Mouse (Mus musculus): Measurements from ENCODE around the gene Cox7a1. TPM values are rescaled to one million over a fixed set of nuclear protein-coding genes. Genes with fewer than 3 reads are reported as not detected.
"Not testable (repeated sequence)": the region's sequence is repeated elsewhere in the genome, so short reads cannot be mapped to it uniquely, and the experiment has no call there.

Gene Cox7a1
- polyA plus RNA-seq, 1 experiment from 2014 or later: 4.4 TPM

DNA sequence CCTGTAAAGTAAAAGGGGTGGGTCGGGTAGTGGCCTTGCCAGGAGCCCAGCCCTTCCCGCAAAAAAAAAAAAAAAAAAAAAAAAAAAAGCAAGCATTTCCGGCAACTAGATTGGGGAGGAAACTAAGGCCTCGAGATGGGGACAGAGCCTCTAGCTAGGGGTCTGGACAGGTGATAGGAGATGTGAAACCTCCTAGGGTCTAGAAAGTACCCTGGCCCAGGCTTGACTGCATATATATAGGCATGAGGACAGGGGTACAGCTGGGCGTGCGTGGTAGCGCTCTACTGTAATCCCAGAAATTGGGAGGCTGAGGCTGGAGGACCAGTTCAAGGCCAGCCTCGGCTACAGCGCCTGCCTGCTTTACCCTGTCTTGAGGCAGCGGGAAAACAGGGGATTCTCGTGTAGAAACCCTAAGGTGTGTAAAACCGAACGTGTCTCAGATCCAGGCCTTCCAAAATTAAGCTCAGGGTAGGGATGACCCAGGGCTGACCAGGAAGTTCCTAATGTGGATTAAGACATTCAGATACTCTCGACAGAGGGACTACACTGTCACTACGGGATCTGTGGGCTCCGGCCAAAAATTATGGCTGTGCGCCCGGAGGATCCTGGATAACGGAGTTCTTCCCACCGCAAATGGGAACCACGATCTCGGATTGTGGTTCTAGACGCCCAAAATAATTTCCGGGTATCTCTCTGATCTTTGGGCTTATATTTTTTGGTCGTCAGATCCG lies 10.3 kb downstream of the Cox7a1 start:
- peak overlapping the region; percentile 79 for H3K4me3 ChIP-seq
- peak overlapping the region; percentile 87 for H3K9ac ChIP-seq
- under 1% methylated on average over 26 of the region's 26 CpGs for WGBS (ENCODE audit: insufficient replicate concordance)
- H3K27me3 ChIP-seq (replicated peaks): no peaks in the 10 kb centered on the region
- peaks cover 38% of the 10 kb centered on the region for H3K36me3 ChIP-seq
- H3K4me1 ChIP-seq: peaks cover 37% of the 10 kb centered on the region
- H3K4me2 ChIP-seq: peak overlapping the region; percentile 88
- peak overlapping the region; percentile 92 for H3K27ac ChIP-seq
- no peaks in the 10 kb centered on the region for H3K9me3 ChIP-seq (replicated peaks)
- peak; percentile 51 for ATAC-seq

DNA sequence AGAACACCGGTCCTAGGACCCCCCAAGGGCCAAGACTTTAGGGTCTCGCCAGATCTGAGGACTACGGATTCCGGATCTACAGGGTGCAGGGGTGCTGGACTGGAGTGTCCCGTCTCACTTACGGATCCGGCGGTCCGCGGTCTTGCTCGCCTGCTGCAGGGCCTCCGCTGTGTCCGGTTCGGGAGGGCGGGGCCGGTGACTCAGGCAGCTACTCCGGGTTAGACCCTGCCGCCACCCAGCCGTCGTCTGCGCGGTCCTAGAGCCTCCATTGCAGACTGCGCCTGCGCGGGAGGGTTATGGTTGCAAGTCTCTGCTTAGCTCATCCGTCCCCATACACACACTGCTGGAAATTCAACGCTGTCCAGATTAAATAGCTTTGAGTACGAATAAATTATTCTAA lies 10.9 kb downstream of the Cox7a1 start:
- Histone ChIP-seq H3K4me3 (peak overlapping the region; percentile 79), H3K9ac (peak overlapping the region; percentile 87), H3K36me3 (peaks cover 33% of the 10 kb centered on the region), H3K27me3 (replicated peaks) (no peaks in the 10 kb centered on the region), H3K4me2 (peak overlapping the region; percentile 88), H3K4me1 (peaks cover 37% of the 10 kb centered on the region), H3K27ac (peak overlapping the region; percentile 92), H3K9me3 (replicated peaks) (no peaks in the 10 kb centered on the region)
- peak; percentile 90 for ATAC-seq
- under 1% methylated on average over 28 of the region's 28 CpGs for WGBS (ENCODE audit: insufficient replicate concordance)

DNA sequence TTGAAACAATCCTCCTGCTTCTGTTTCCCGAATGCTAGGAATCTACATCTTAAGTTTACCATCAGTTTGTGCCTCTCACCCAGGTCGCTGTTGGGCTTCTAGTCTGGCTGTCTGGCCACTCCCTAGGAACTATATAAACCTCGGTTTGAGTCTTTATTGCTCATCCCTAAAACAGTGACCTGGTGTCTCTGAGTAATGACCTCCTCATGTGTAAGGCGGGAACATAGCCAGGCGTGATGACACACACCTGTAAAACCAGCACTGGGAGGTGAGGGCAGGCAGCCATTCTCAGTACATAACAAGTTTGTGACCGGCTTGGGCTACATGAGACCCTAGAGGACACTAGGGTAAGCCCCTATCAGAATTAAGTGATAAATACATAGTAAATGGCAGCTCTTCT lies 11.5 kb downstream of the Cox7a1 start:
- Histone ChIP-seq H3K36me3 (peaks cover 28% of the 10 kb centered on the region), H3K27ac (peak overlapping the region; percentile 92), H3K4me3 (peak overlapping the region; percentile 79), H3K27me3 (replicated peaks) (no peaks in the 10 kb centered on the region), H3K4me1 (peaks cover 37% of the 10 kb centered on the region), H3K9me3 (replicated peaks) (no peaks in the 10 kb centered on the region), H3K9ac (peak overlapping the region; percentile 87), H3K4me2 (peak overlapping the region; percentile 88)
- no peak for ATAC-seq
- whole genome bisulfite sequencing (ENCODE audit: insufficient replicate concordance): 66% methylated on average over 6 of the region's 6 CpGs

DNA sequence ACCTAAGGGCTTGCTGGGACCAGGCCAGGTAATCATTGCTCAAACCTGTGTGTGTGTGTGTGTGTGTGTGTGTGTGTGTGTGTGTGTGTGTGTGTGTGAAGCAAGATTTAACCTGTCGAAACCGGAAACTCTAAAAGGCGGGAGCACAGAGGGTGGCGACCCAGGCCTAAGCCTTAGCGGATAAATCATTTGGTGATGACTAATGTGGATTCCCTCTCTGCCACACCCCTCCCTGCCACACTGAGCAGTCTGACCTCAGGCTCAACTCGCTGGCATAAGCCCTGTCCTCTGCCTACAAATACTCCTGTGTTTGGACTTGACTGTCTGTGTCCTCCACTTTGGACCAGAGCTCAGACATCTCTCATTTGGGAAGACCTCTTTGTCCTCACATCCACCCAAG lies 12.2 kb downstream of the Cox7a1 start:
- no peak for ATAC-seq
- H3K4me1 ChIP-seq: peaks cover 37% of the 10 kb centered on the region
- 52% methylated on average over 6 of the region's 6 CpGs for WGBS (ENCODE audit: insufficient replicate concordance)
- no peak overlapping the region for H3K4me2 ChIP-seq
- 0 out of 2 replicates have a peak overlapping the region, but pooled peaks have one; percentile 38 for H3K27ac ChIP-seq
- H3K27me3 ChIP-seq (replicated peaks): no peaks in the 10 kb centered on the region
- peaks cover 20% of the 10 kb centered on the region for H3K36me3 ChIP-seq
- H3K4me3 ChIP-seq: no peak overlapping the region
- H3K9me3 ChIP-seq (replicated peaks): no peaks in the 10 kb centered on the region
- no peak overlapping the region for H3K9ac ChIP-seq

DNA sequence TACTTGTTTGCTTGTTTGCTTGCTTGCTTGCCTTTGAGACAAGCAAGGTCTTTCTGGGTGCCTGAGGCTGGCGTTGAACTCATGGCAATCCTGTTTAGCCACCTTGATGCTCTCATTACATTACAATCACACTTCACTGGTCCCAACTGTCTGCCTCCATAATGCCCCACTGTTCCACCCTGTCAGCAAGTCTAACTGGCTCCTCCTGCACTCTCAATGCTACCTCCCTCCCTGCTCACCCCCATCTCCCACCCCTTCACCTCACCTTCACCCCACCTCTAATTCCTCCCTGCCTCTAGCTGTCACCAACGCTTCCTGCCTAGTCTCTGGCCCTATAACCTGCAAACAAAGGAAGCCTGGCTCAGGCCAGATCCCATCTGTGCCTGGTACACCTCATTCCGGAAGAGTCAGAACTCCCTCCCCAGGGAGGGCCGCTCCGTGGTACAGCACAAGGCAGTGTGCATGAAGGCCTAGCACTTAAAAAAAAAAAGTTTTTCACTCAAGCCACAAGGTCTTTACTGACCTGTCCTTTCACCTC lies 13.7 kb downstream of the Cox7a1 start:
- peaks cover 34% of the 10 kb centered on the region for H3K4me1 ChIP-seq
- H3K9me3 ChIP-seq (replicated peaks): no peaks in the 10 kb centered on the region
- H3K4me2 ChIP-seq: no peak overlapping the region
- no peak overlapping the region for H3K27ac ChIP-seq
- H3K9ac ChIP-seq: no peak overlapping the region
- peaks cover 6% of the 10 kb centered on the region for H3K36me3 ChIP-seq
- no peak for ATAC-seq
- no peak overlapping the region for H3K4me3 ChIP-seq
- 65% methylated on average over 5 of the region's 5 CpGs for WGBS (ENCODE audit: insufficient replicate concordance)
- no peaks in the 10 kb centered on the region for H3K27me3 ChIP-seq (replicated peaks)

DNA sequence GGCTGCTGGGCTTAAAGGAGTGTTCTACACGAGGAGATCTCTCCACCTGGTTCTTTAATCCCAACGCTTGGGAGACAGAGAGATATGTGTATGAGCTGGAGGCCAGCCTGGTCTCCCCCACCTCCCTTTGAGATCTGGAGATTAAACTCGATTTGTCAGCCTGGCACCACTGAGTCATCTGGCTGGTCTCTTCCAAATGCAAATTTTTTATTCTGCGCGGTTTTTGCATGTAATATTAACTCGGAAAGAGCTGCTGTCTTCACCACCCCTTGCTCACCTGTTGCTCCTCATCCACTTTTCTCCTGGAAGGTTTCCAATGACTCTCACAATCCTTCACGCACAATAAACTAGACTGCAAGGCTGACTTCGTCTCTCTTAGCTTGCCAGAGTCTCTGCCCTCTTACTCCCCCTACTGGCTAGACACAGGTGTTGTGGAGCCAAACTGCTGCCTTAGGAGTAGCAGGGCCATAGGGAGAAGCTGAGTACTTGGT lies 14.6 kb downstream of the Cox7a1 start, which contains the start of gene Capns1:
Capns1 (minus strand) TSS at position 331 of the 491 bp plus-strand sequence.
- no peaks in the 10 kb centered on the region for H3K27me3 ChIP-seq (replicated peaks)
- no peaks in the 10 kb centered on the region for H3K9me3 ChIP-seq (replicated peaks)
- H3K4me2 ChIP-seq: peak within 1 kb of the TSS; percentile 46
- ATAC-seq: no peak
- no peaks in the 10 kb centered on the region for H3K36me3 ChIP-seq
- no peak within 1 kb of the TSS for H3K4me3 ChIP-seq
- no peak within 1 kb of the TSS for H3K9ac ChIP-seq
- peaks cover 26% of the 10 kb centered on the region for H3K4me1 ChIP-seq
- WGBS (ENCODE audit: insufficient replicate concordance): 6% methylated on average over 8 of the region's 8 CpGs
- no peak within 1 kb of the TSS for H3K27ac ChIP-seq

DNA sequence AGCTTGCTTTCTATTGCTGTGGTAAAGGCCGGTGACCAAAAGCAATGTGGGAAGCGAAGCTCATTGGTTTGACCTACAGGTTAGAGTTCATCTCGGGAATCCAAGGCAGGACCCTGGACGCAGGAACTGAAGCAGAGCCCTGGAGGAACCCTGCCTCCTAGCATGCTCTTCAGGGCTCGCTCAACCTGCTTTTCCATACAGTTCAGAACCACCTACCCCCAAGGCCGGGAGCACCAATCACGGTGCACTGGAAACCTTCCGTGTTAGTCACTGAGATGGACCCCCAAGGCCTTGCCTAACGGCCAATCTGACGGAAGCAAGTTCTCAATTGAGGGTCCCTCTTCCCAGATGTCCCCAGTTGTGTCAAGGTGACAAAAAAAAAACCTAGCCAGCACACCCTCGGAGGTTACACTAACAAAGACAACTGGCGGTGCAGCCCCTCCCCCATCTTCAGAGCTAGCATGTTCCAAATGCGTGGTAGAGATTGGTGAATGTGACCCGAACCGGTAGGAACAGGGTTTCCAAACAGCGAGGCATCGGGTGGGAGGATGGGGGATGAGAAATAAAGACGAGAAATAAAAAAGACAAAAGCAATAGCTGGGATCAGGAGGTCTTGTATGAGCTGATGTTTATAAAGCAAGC lies 15.7 kb downstream of the Cox7a1 start:
- ATAC-seq: no peak
- no peaks in the 10 kb centered on the region for H3K27me3 ChIP-seq (replicated peaks)
- no peaks in the 10 kb centered on the region for H3K36me3 ChIP-seq
- H3K27ac ChIP-seq: no peak overlapping the region
- H3K4me1 ChIP-seq: peaks cover 33% of the 10 kb centered on the region
- 67% methylated on average over 18 of the region's 18 CpGs for WGBS (ENCODE audit: insufficient replicate concordance)
- H3K4me2 ChIP-seq: no peak overlapping the region
- H3K9ac ChIP-seq: no peak overlapping the region
- H3K9me3 ChIP-seq (replicated peaks): no peaks in the 10 kb centered on the region
- no peak overlapping the region for H3K4me3 ChIP-seq

DNA sequence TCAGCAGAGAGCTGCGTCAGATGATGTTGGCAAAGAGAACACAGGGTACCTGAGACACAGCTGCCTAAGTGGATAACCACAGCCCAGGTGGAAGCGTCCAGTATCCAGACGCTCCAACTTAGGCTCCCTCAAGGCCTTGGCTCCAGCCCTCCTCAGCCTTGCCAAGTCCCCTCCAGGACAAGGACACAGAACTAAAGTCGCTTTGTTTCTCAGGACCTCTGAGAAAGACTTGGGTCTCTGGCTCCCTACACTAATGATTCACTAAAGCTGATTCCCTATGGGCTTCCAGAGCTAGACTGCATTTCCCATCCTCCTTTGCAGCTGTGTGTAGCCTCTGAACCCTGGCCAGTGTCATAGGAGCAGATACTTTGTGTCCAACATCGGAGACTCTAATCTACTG lies 16.3 kb downstream of the Cox7a1 start:
- no peak overlapping the region for H3K27ac ChIP-seq

DNA sequence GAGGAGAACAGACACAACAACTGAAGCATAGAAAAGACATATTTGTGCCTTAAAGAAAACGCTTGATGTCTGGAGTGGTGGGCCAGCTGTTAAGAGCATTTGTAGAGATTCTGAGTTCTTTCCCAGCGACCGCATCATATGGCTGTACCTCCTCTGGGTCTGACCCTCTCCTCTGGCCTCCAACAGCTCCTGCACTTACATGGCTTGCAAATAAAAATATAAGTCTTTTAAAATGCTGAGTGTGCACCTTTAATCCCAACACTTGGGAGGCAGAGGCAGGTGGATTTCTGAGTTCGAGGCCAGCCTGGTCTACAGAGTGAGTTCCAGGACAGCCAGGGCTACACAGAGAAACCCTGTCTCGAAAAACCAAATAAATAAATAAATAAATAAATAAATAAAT lies 16.7 kb downstream of the Cox7a1 start:
- not testable (repeated sequence) for H3K9ac ChIP-seq; ATAC-seq; H3K36me3 ChIP-seq; H3K9me3 ChIP-seq (replicated peaks); H3K4me3 ChIP-seq; H3K27ac ChIP-seq; H3K27me3 ChIP-seq (replicated peaks); H3K4me2 ChIP-seq
- H3K4me1 ChIP-seq: peaks cover 30% of the 10 kb centered on the region
- WGBS (ENCODE audit: insufficient replicate concordance): 71% methylated on average over 5 of the region's 5 CpGs

More for the DNA sequence above, 16.3 kb downstream of the Cox7a1 start:
- ATAC-seq: no peak
- Histone ChIP-seq H3K36me3 (no peaks in the 10 kb centered on the region), H3K4me2 (no peak overlapping the region), H3K27me3 (replicated peaks) (no peaks in the 10 kb centered on the region), H3K9me3 (replicated peaks) (no peaks in the 10 kb centered on the region), H3K4me3 (no peak overlapping the region), H3K4me1 (peaks cover 34% of the 10 kb centered on the region), H3K9ac (no peak overlapping the region)
- WGBS (ENCODE audit: insufficient replicate concordance): 76% methylated on average over 5 of the region's 5 CpGs

DNA sequence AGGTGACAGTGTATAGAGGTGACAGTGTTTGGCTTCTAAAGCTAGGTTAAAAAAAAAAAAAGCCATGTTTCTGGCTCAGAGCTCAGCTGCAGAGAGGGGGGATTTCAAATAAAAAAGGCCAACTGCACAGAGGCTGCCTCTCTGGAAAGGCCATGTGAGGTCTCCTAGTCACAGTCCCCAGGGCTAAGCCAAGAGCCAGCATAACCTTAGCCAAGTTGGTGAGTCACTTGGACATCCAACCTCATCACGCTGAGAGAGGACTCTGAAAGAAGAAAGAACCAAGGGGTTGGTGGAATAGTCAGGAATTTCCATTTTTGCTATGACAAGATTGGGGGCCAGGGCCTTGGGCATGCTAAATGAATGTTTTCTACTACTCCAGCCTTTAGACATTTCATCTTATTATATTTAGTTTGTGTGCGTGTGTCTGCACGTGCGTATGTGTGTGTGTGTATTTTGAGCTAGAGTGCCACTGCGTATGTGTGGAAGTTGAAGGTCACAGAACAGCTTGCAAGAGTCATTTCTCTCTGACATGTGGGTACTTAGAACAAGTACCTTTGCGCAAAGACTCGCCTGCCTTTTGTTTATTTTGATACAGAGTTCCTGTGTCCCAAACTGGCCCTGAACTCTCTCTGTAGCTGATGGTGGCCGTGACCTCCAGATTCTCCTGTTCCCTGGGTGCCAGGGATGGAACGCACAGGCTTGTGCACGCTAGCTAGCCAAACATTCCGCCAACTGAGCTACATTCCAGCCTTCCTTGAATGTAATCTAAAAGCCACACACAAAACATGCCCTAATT lies 19.1 kb downstream of the Cox7a1 start:
- Histone ChIP-seq H3K9ac (no peak overlapping the region), H3K4me1 (peaks cover 18% of the 10 kb centered on the region), H3K36me3 (no peaks in the 10 kb centered on the region), H3K27me3 (replicated peaks) (no peaks in the 10 kb centered on the region), H3K9me3 (replicated peaks) (no peaks in the 10 kb centered on the region), H3K4me2 (no peak overlapping the region), H3K4me3 (no peak overlapping the region), H3K27ac (no peak overlapping the region)
- ATAC-seq: no peak
- WGBS (ENCODE audit: insufficient replicate concordance): 78% methylated on average over 11 of the region's 11 CpGs

DNA sequence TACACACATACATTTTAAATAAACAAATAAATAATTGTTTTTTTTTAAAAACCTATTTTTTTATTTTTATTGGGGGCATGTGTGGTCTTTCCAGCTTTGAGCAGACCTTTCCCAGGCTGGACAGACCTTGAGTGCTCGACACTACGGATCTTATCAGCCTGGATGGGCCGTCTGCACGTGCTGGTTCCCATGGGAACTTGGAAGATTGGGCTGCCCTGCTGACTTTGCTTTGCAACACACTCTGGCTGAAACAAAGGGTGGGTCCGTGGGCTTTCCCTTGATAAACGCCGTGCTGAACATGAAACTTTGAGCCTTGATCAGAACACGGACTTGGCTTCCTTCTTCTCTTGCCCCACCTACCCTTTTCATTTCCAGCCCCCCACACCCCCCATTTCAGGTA lies 20.4 kb downstream of the Cox7a1 start:
- no peak for ATAC-seq
- Histone ChIP-seq H3K4me2 (peak overlapping the region; percentile 37), H3K9ac (no peak overlapping the region), H3K4me3 (no peak overlapping the region), H3K36me3 (no peaks in the 10 kb centered on the region), H3K9me3 (replicated peaks) (no peaks in the 10 kb centered on the region), H3K27ac (no peak overlapping the region), H3K27me3 (replicated peaks) (no peaks in the 10 kb centered on the region; the same call in 1 of the 2 replicates), H3K4me1 (peaks cover 12% of the 10 kb centered on the region)
- WGBS (ENCODE audit: insufficient replicate concordance): 29% methylated on average over 8 of the region's 8 CpGs

Measured in liver, embryonic 12.5 days (tissue).